Mouse (Mus musculus) liver, postnatal 0 days (tissue): ENCODE data around the gene Selenoo. TPM values are rescaled to one million over a fixed set of nuclear protein-coding genes. Genes with fewer than 3 reads are reported as not detected.

ENCODE experiments used
- ATAC-seq: fragments of 200-750 bp; cut with Nextera tagmentation; 2 replicates; pipeline ENCODE4 v1.8.0; 2017; ENCODE audit warnings: mild to moderate bottlenecking, moderate library complexity
- DNase-seq: peaks from one replicate; pipeline ENCODE4 v3.0.0-alpha.2; 2016
- H3K27ac ChIP-seq: fragments of 300-500 bp; sonication (generic); 2 replicates; pipeline ENCODE4 v1.5.1; 2014; ENCODE audit warnings: antibody characterized with exemption, moderate library complexity, mild to moderate bottlenecking, low read depth
- H3K27me3 ChIP-seq: fragments of 300-500 bp; sonication (generic); 2 replicates; pipeline ENCODE4 v1.6.1; 2014; ENCODE audit warnings: low read length, control low read depth, mixed read lengths; ENCODE audit not compliant: insufficient read depth
- H3K36me3 ChIP-seq: fragments of 300-500 bp; sonication (generic); replicated peaks from 2 replicates; pipeline ENCODE4 v1.6.1; 2014; ENCODE audit warnings: mild to moderate bottlenecking, control low read depth, low read length, moderate library complexity, mixed read lengths; ENCODE audit not compliant: insufficient read depth
- H3K4me1 ChIP-seq: fragments of 300-500 bp; sonication (generic); 2 replicates; pipeline ENCODE4 v1.6.1; 2014; ENCODE audit warnings: antibody characterized with exemption, mild to moderate bottlenecking, control low read depth; ENCODE audit not compliant: insufficient read depth
- H3K4me2 ChIP-seq: fragments of 300-500 bp; sonication (generic); 2 replicates; pipeline ENCODE4 v1.6.1; 2014; ENCODE audit warnings: low read depth, mild to moderate bottlenecking, low read length, moderate library complexity, mixed read lengths
- H3K4me3 ChIP-seq: fragments of 300-500 bp; sonication (generic); 2 replicates; pipeline ENCODE4 v1.5.1; 2014; ENCODE audit warnings: low read depth, low read length
- H3K9ac ChIP-seq: fragments of 300-500 bp; sonication (generic); replicated peaks from 2 replicates; pipeline ENCODE4 v1.6.1; 2014; ENCODE audit warnings: mild to moderate bottlenecking, moderate library complexity
- H3K9me3 ChIP-seq: fragments of 300-500 bp; sonication (generic); 2 replicates; pipeline ENCODE4 v1.6.1; 2016; ENCODE audit warnings: mild to moderate bottlenecking, control low read depth, low read length, mixed read lengths
- CTCF ChIP-seq: sonication (generic); IDR thresholded peaks from 2 replicates; pipeline ENCODE4 v1.5.1; 2016; ENCODE audit warnings: antibody characterized with exemption, low read depth
- EP300 ChIP-seq: IDR thresholded peaks from 2 replicates; pipeline ENCODE4 v1.6.1; 2016; ENCODE audit warnings: antibody characterized with exemption, low read depth, mild to moderate bottlenecking
- WGBS: fragments of 180-500 bp; shearing (Covaris S2); extraction: QIAGEN DNeasy Blood & Tissue Kit; methylation state at CpG from one replicate; pipeline ENCODE4 v1.1.7; 2014; ENCODE audit not compliant: insufficient replicate concordance; 5-methylcytosine and 5-hydroxymethylcytosine counted together
- polyA plus RNA-seq: library from polyadenylated mRNA; unstranded; fragments of >200 nt; fragmentation: Nextera tagmentation; extraction: Ambion mirVana; gene quantifications from 2 replicates; pipeline ENCODE4 v1.2.1, GENCODE M21; 2015

Selenoo gene
- polyA plus RNA-seq, 1 experiment from 2014 or later: 14.3 TPM

- H3K4me3 ChIP-seq: peak within 1 kb of the TSS; percentile 82
- DNase-seq (no peak), ATAC-seq (no peak)
- peak within 1 kb of the TSS; percentile 90 for H3K9ac ChIP-seq
- peak within 1 kb of the TSS; percentile 98 for H3K4me2 ChIP-seq
- 0 out of 2 replicates have a peak, but pooled peaks cover 2% of the 10 kb centered on the region for H3K36me3 ChIP-seq
- 34% methylated on average over 11 of the region's 11 CpGs for WGBS
- H3K4me1 ChIP-seq: peaks cover 36% of the 10 kb centered on the region
- TF ChIP-seq EP300: no peak
- no peak for TF ChIP-seq CTCF
- H3K27me3 ChIP-seq: no peaks in the 10 kb centered on the region
- no peaks in the 10 kb centered on the region for H3K9me3 ChIP-seq
- peak within 1 kb of the TSS; percentile 83 for H3K27ac ChIP-seq
Measured at GRCm38 (mm10) chr15:89074613-89075477, 14.0 kb upstream of the Selenoo start, which contains the start of gene Trabd. Trabd (plus strand) TSS chr15:89075124.

GRCm38 (mm10) chr15:89075478-89076147 is 13.3 kb upstream of the Selenoo start:
- Histone ChIP-seq H3K27me3 (no peaks in the 10 kb centered on the region), H3K4me3 (peak overlapping the region; percentile 82), H3K27ac (peak overlapping the region; percentile 83), H3K9me3 (no peaks in the 10 kb centered on the region), H3K36me3 (0 out of 2 replicates have a peak, but pooled peaks cover 4% of the 10 kb centered on the region), H3K4me2 (peak overlapping the region; percentile 98), H3K9ac (peak overlapping the region; percentile 90), H3K4me1 (peaks cover 36% of the 10 kb centered on the region)
- no peak for TF ChIP-seq EP300
- peak; percentile 29 for TF ChIP-seq CTCF
- peak; percentile 89 for ATAC-seq
- 2% methylated on average over 43 of the region's 59 CpGs for WGBS
- peak; percentile 91 for DNase-seq

- under 1% methylated on average over 36 of the region's 39 CpGs for WGBS
- Histone ChIP-seq H3K27ac (peak overlapping the region; percentile 83), H3K9ac (peak overlapping the region; percentile 90), H3K4me2 (peak overlapping the region; percentile 98), H3K4me3 (peak overlapping the region; percentile 82), H3K36me3 (peaks cover 4% of the 10 kb centered on the region; the same call in 1 of the 2 replicates), H3K27me3 (no peaks in the 10 kb centered on the region), H3K4me1 (peaks cover 36% of the 10 kb centered on the region), H3K9me3 (no peaks in the 10 kb centered on the region)
- ATAC-seq: peak; percentile 26
- DNase-seq: no peak
- no peak for TF ChIP-seq CTCF
- no peak for TF ChIP-seq EP300
Measured at GRCm38 (mm10) chr15:89076156-89076731, 12.6 kb upstream of the Selenoo start.

GRCm38 (mm10) chr15:89078208-89078836 is 10.6 kb upstream of the Selenoo start:
- H3K36me3 ChIP-seq: peaks cover 19% of the 10 kb centered on the region
- peak overlapping the region; percentile 90 for H3K9ac ChIP-seq
- H3K27ac ChIP-seq: peak overlapping the region; percentile 83
- no peak for TF ChIP-seq EP300
- 27% methylated on average over 9 of the region's 9 CpGs for WGBS
- ATAC-seq: peak; percentile 37
- no peaks in the 10 kb centered on the region for H3K27me3 ChIP-seq
- no peaks in the 10 kb centered on the region for H3K9me3 ChIP-seq
- peaks cover 36% of the 10 kb centered on the region for H3K4me1 ChIP-seq
- DNase-seq: peak; percentile 77
- peak overlapping the region; percentile 36; the same call in 1 of the 2 replicates for H3K4me3 ChIP-seq
- peak overlapping the region; percentile 98 for H3K4me2 ChIP-seq

GRCm38 (mm10) chr15:89083906-89084305 is 5.0 kb upstream of the Selenoo start:
- H3K27ac ChIP-seq: peak overlapping the region; percentile 80
- TF ChIP-seq CTCF (no peak), EP300 (peak; percentile 59; the same call in 1 of the 2 replicates)
- no peak overlapping the region for H3K9ac ChIP-seq
- no peaks in the 10 kb centered on the region for H3K27me3 ChIP-seq
- H3K36me3 ChIP-seq: peaks cover 52% of the 10 kb centered on the region
- ATAC-seq: peak; percentile 59
- H3K4me2 ChIP-seq: no peak overlapping the region
- no peak overlapping the region for H3K4me3 ChIP-seq
- H3K9me3 ChIP-seq: no peaks in the 10 kb centered on the region
- DNase-seq: no peak
- H3K4me1 ChIP-seq: peaks cover 17% of the 10 kb centered on the region
- 81% methylated on average over 1 of the region's 1 CpGs for WGBS
